Mouse (Mus musculus): ENCODE measurements around the gene Rad51b. TPM values are rescaled to one million over a fixed set of nuclear protein-coding genes. Genes with fewer than 3 reads are reported as not detected.

Rad51b gene
- total RNA-seq, 2 experiments from 2014 or later: 2.0 TPM

DNA sequence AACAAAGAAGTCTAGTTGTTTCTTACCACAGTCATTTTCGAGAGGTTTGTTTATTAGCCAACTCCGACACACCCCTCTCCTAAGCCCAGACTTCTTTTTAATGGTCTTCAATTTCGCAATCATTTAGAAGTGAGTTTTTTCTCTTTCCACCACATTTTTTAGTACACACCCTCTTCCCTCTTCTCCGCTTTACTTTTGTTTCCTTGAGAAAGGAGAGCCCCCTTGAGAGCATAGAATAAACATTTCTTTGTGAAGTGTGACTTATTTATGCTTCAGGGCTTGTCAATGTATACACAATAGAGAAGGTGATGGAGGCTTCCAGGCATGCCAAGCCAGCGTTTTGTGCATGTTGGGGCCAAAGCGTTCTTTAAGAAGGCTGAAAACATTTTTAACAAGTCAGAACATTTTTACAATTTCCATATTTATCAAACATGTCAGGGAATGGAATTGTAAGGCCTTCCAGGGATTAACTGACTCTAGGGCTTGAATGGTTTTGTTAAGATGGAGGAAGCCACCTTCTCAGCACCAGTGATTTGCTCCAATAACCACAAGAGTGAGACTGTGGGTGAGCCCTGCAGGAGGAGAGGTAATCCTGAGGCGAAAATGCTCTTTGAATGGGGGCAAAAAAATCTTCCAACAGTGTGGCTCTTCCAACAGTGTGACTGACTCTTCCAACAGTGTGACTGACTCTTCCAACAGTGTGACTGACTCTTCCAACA, 136.8 kb downstream of the Rad51b start:
- no peak for DNase-seq
- intact Hi-C loops (cut with DNase I): no loop called here

DNA sequence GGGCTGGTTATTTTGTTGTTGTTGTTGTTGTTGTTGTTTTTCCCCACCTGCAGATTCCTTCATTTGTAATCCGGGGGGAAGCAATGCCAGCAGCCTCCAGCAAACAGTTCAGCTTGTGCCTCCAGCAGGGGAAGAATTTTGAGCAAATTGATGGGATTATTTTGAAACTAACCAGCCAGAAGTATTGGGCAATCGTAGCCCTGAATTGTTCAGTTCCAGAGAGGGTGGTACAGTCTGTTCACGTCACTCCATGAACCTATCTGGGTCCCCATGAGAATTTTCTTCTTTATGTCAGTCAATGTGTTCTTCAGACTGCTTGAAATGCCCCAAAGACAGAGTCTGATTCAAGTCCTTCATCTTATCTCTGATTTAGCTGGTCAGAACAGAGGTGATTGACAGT, 138.4 kb downstream of the Rad51b start:
- intact Hi-C loops (cut with DNase I): no loop called here
- no peak for DNase-seq

GRCm38 (mm10) chr12:79436035-79436434, 139.0 kb downstream of the Rad51b start:
- DNase-seq: no peak
- intact Hi-C loops (cut with DNase I): no loop called here

- intact Hi-C loops (cut with DNase I): no loop called here
- no peak for DNase-seq
Observed at GRCm38 (mm10) chr12:79436892-79437291, 139.8 kb downstream of the Rad51b start.

DNA sequence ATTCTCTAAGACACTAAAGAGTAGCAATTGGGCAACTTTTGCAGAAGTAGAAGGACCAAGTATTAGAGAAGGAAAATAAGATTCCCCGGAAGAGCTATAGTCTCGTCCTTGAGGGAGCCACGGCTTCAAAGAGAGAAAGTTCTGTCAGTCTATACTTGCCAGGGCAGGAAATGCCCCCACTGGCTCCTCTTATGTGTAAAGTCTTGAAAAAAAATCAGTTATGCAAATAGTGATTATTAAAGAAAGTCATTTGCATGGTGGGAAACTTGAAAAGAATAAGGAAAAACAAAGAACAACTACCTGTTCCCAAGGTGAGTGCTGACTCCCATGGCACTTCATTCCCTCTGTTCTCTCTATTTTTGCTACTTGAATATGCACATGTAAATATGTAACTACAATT, 140.5 kb downstream of the Rad51b start:
- DNase-seq: no peak
- intact Hi-C loops (cut with DNase I): no loop called here

- intact Hi-C loops (cut with DNase I): no loop called here
Observed at GRCm38 (mm10) chr12:79439961-79440360, 142.9 kb downstream of the Rad51b start.

GRCm38 (mm10) chr12:79441210-79442005, 144.3 kb downstream of the Rad51b start:
- intact Hi-C loops (cut with DNase I): no loop called here
- no peak for DNase-seq

More at GRCm38 (mm10) chr12:79439961-79440360, 142.9 kb downstream of the Rad51b start:
- DNase-seq: no peak

DNA sequence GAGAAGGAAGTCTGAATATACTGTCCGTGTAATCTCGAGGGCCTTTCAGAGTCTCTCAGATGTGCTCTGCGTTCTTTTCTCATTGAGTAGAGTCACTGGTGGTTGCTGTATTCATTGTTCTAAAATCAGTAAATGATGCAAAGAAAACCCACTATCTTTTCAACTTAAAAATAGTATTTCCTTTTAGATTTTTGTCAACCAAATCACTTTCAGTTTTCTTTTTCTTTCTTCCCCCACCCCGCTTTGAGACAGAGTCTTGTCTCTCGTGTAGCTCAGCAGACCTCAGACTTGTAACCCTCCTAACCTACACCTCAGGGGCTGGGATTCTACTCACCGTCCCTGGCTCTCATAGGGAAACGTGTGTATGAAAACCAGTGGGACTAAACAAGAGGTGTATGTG, 145.0 kb downstream of the Rad51b start:
- no peak for DNase-seq
- intact Hi-C loops (cut with DNase I): no loop called here

DNA sequence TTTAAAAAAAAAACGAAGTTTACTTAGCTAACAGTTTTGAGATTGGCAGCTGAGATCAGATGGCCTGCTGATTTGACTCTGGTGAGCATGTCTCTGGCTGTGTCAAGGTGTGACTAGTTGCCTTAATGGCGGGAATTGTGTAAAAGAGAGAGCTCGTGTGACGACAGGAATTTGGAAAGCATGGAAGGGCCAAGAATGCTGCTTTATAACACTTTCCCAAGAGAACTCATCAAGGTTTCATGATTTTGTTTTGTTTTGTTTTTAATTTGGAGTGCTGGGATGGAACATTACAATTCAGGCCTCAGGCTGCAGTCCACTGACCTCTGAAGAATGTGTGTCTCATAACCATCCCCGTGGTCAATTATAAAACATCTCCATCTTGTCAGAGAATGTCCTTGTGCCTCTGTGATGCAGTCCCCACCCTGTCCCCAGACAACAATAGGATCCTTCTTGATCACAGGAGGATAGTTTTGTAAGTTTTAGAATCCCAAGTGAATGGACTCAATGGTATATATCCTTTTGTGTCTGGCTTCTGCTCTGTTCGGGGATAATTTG, 145.8 kb downstream of the Rad51b start:
- DNase-seq: no peak
- intact Hi-C loops (cut with DNase I): no loop called here

DNA sequence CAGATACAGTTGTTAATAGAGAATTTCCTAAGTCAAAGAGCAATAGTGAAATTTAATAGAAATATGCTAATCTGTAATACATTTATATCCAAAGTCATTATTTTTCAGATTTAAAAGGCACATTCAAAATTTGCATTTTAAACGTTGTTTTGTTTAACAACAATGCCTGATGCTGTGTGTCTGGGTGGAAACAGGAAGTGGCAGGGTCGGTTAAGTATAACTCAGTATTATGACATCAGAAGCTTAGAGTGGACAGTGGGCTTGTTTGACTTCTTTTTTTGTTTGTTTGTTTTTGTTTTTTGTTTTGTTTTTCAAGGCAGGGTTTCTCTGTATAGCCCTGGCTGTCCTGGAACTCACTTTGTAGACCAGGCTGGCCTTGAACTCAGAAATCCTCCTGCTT, 147.6 kb downstream of the Rad51b start:
- intact Hi-C loops (cut with DNase I): no loop called here
- no peak for DNase-seq

GRCm38 (mm10) chr12:79447039-79447438, 150.0 kb downstream of the Rad51b start:
- intact Hi-C loops (cut with DNase I): no loop called here
- DNase-seq: no peak

GRCm38 (mm10) chr12:79449817-79450411, 152.8 kb downstream of the Rad51b start:
- intact Hi-C loops (cut with DNase I): no loop called here
- no peak for DNase-seq

DNA sequence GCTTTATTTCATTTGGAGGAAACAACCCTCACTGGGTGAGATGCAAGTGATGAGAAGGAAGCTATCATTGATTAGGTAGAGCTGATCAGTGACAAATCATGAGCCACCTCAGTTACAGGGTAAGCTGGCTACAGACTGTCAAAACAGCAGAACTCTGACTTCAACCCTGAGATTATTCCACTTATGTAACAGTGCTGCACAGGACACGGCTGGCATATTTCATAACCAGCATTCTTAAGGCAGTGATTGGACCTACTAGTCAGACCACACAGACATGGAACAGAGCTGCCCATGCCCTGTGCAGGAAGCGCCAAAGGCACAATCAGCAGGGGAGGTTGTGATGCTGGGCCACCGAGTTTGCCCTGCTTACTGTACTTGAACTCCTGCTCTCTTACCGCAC, 155.8 kb downstream of the Rad51b start:
- DNase-seq: no peak
- intact Hi-C loops (cut with DNase I): no loop called here

DNA sequence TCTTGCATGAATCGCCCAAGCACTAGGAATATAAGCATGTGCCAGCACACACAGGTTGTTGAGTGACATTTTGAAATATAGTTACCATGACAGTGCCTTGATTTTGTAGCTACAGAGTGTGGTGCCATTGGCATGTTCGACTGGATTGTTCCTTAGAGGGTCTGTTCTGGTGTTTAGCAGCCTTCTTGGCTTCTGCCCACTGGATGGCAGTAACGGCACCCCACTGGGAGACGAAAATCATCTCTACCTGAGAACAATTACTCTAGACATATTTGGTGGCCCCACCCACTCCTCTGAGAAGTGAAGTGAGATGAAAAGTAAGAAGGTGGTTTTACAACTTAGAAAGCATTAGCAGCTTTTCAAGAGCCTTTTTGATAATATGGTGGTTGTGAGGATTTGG, 156.9 kb downstream of the Rad51b start:
- DNase-seq: no peak
- intact Hi-C loops (cut with DNase I): no loop called here

DNA sequence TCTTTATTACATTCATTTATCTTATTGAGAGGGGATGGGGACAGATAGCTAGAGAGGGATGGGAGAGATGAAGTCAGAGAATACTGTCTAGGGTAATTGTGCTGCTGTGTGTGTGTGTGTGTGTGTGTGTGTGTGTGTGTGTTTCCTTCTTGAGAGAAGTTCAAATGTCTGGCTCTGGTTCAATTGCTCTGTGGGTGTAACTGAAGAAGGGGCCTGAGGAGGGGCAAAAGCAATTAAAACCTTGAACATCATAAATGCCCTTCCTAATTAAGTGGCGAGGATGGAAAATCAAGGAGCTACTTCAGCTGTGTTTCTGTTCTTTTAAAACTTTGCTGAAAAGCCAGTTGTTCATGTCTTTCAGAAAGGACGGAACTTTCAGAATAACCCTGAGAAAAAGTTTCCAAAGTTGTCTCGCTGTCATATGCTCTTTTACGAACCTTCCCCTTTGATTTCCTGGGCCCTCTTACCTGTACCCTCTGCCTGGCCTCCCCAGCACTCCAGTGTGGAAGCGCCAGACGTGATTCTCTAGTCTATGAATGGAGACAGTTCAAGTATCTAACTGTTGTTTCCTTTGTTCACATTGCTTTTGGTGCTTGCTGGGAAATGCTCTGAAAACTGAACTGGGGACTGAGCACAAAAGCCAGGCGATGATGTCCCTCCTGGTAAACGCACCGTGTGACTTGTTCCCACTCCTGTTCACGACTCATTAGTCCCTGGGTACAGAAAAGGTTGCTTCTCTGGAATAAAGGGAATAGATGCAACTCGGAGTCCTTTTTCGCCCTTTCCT, 158.2 kb downstream of the Rad51b start:
- intact Hi-C loops (cut with DNase I): no loop called here
- no peak for DNase-seq

DNA sequence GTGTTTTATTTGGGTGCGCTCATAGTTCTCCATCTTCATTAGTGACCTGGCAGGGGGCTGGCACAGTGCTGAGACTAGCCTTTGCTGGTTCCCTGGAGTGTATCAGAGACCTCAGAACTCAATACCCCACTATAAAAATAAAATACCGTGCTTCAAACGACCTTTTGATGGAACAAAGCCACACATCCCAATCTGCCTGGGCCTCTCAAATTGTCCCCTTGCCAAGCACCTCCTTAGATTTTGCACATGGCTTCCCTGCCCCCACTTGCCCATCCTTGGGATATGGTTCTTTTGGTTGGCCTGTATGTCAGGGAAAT, 158.7 kb downstream of the Rad51b start:
- DNase-seq: no peak
- intact Hi-C loops (cut with DNase I): no loop called here

DNA sequence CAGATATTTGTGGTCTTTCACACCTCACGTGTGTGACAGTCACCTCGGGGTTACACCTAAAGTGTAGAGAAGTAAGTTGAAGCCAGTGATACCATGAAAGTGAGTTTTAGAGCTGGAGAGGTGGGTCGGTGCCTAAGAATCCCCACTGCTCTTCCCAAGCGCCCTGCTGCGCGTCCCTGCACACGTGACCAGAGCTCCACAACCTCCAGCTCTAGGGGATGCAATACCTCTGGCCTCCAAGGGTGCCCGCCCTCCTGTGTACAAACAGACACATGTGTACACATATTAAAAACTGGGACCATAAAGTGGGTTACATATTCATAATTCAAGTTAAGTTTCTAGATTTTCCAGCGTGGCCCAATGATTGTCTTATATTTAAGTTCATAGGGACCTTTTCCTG, 159.2 kb downstream of the Rad51b start:
- no peak for DNase-seq
- intact Hi-C loops (cut with DNase I): no loop called here

- no peak for DNase-seq
- intact Hi-C loops (cut with DNase I): no loop called here
Observed at GRCm38 (mm10) chr12:79463371-79463770, 166.3 kb downstream of the Rad51b start.

DNA sequence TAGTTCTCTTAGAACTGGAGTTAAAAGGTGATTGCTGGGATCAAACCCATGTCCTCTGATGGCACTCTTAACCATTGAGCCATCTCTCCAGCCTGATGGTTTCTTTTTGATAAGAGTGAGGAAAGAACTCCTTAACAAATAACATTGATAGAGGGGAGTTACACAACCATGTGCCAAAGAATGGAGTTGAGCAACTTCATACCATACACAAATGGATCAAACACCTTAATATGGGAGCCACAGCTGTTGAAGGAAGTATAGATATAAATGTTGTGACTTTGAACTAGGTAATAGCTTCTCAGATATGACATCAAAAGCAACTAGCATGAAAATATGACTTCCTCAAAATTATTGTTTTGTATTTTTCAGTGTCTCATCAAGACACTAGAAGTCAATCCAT, 173.0 kb downstream of the Rad51b start:
- no peak for DNase-seq

GRCm38 (mm10) chr12:79471868-79472267, 174.8 kb downstream of the Rad51b start:
- DNase-seq: peak; percentile 51 to 53
- intact Hi-C loops (cut with DNase I): no loop called here

More for the DNA sequence above, 173.0 kb downstream of the Rad51b start:
- intact Hi-C loops (cut with DNase I): no loop called here
